Mouse (Mus musculus) CH12.LX (cell line): ENCODE data around the gene Inhbe. TPM values are rescaled to one million over a fixed set of nuclear protein-coding genes. Genes with fewer than 3 reads are reported as not detected.

Experiments
- DNase-seq: peaks from one replicate; pipeline ENCODE4 v3.0.0-alpha.2; 2013; ENCODE audit errors: extremely low read depth
- H3K27ac ChIP-seq: 2 replicates; pipeline ENCODE4 v1.5.1; 2012; ENCODE audit warnings: low read depth, mild to moderate bottlenecking, control low read depth, moderate library complexity; ENCODE audit not compliant: insufficient read depth
- H3K27me3 ChIP-seq: replicated peaks from 2 replicates; pipeline ENCODE3; 2012; ENCODE audit warnings: inconsistent platforms
- H3K36me3 ChIP-seq, 2 experiments: replicated peaks in 1 of 2; 2 replicates each; pipeline versions ENCODE3 to v1.6.1; 2012; ENCODE audit warnings: inconsistent platforms in 1 of 2, low read length in 1 of 2, mild to moderate bottlenecking in 1 of 2, mixed read lengths in 1 of 2, moderate library complexity in 1 of 2; ENCODE audit not compliant: control insufficient read depth in 1 of 2, insufficient read depth in 1 of 2
- H3K4me1 ChIP-seq, 2 experiments: 2 replicates each; pipeline ENCODE4 v1.6.1; 2012; ENCODE audit warnings: inconsistent platforms in 1 of 2, moderate library complexity in 1 of 2; ENCODE audit not compliant: insufficient read depth in 2 of 2, control insufficient read depth in 1 of 2
- H3K4me2 ChIP-seq: 2 replicates; pipeline ENCODE4 v1.6.1; 2012; ENCODE audit warnings: low read depth, mild to moderate bottlenecking, control low read depth; ENCODE audit not compliant: poor library complexity, insufficient read depth, severe bottlenecking
- H3K4me3 ChIP-seq, 3 experiments: fragments of 150-350 bp in 1 of 3; sonication (generic) in 1 of 3; replicated peaks in 1 of 3; 2 replicates each; pipeline versions ENCODE3 to v1.5.1; 2011 to 2012; ENCODE audit warnings: low read depth in 2 of 3, low read length in 2 of 3, mild to moderate bottlenecking in 2 of 3, moderate library complexity in 2 of 3, control low read depth in 1 of 3, improper control_type of control experiment in 1 of 3, inconsistent platforms in 1 of 3, mixed read lengths in 1 of 3; ENCODE audit not compliant: poor library complexity in 1 of 3
- H3K79me2 ChIP-seq: replicated peaks from 2 replicates; pipeline ENCODE4 v1.6.1; 2012; ENCODE audit warnings: mild to moderate bottlenecking, moderate library complexity; ENCODE audit not compliant: control insufficient read depth, poor library complexity, insufficient read depth, severe bottlenecking; ENCODE audit errors: extremely low read depth
- H3K9ac ChIP-seq: 2 replicates; pipeline ENCODE4 v1.6.1; 2012; ENCODE audit warnings: low read depth, mild to moderate bottlenecking, control low read depth, moderate library complexity; ENCODE audit not compliant: insufficient read depth
- H3K9me3 ChIP-seq: replicated peaks from 2 replicates; pipeline ENCODE3; 2012; ENCODE audit warnings: low read length, inconsistent platforms, mixed read lengths
- BHLHE40 ChIP-seq: IDR thresholded peaks from 2 replicates; pipeline ENCODE4 v1.6.1; 2011; ENCODE audit warnings: mild to moderate bottlenecking, low read depth, low read length, improper control_type of control experiment
- CHD2 ChIP-seq: IDR thresholded peaks from 2 replicates; pipeline ENCODE4 v1.6.1; 2011; ENCODE audit warnings: low read length, improper control_type of control experiment
- CTCF ChIP-seq, 2 experiments: IDR thresholded peaks in 1 of 2; conservative IDR thresholded peaks in 1 of 2; 2 replicates each; pipeline ENCODE4 v1.5.1; 2011 to 2012; ENCODE audit warnings: low read depth in 2 of 2, low read length in 2 of 2, improper control_type of control experiment in 1 of 2, inconsistent platforms in 1 of 2, mild to moderate bottlenecking in 1 of 2, moderate library complexity in 1 of 2
- ETS1 ChIP-seq: conservative IDR thresholded peaks from 2 replicates; pipeline ENCODE4 v1.6.1; 2012; ENCODE audit warnings: low read depth, mild to moderate bottlenecking, inconsistent platforms, low read length, improper control_type of control experiment, moderate library complexity
- IRF4 ChIP-seq: IDR thresholded peaks from 2 replicates; pipeline ENCODE4 v1.6.1; 2014; ENCODE audit warnings: low read depth, mild to moderate bottlenecking, inconsistent platforms, low read length, improper control_type of control experiment
- JUN ChIP-seq: IDR thresholded peaks from 2 replicates; pipeline ENCODE4 v1.6.1; 2011; ENCODE audit warnings: low read depth, mild to moderate bottlenecking, low read length, improper control_type of control experiment, moderate library complexity; ENCODE audit not compliant: insufficient read depth
- MYC ChIP-seq: IDR thresholded peaks from 2 replicates; pipeline ENCODE4 v1.6.1; 2011; ENCODE audit warnings: low read depth, mild to moderate bottlenecking, improper control_type of control experiment, low read length
- RAD21 ChIP-seq: IDR thresholded peaks from 2 replicates; pipeline ENCODE4 v1.6.1; 2011; ENCODE audit warnings: low read depth, mild to moderate bottlenecking, low read length, improper control_type of control experiment, moderate library complexity
- SMC3 ChIP-seq: IDR thresholded peaks from 2 replicates; pipeline ENCODE4 v1.6.1; 2011; ENCODE audit warnings: low read depth, low read length, improper control_type of control experiment
- USF2 ChIP-seq: conservative IDR thresholded peaks from 2 replicates; pipeline ENCODE4 v1.6.1; 2011; ENCODE audit warnings: low read depth, low read length, improper control_type of control experiment
- dilution Hi-C: fragments of 300-500 bp; cut with MboI; formaldehyde crosslinking; loops from 2 replicates; pipeline ENCODE4 v1.14.3; 2020; ENCODE audit warnings: low sequenced_read_pairs; ENCODE audit not compliant: extremely low pct_unique_long_range_greater_than_20kb, extremely low pct_ligation_motif_present
- in situ Hi-C: fragments of 300-500 bp; cut with MboI; formaldehyde crosslinking; loops from 3 replicates; pipeline ENCODE4 v1.14.3; 2019; ENCODE audit warnings: low sequenced_read_pairs, low pct_ligation_motif_present, low pct_unique_long_range_greater_than_20kb, mixed read lengths
- polyA plus RNA-seq: library from polyadenylated mRNA; unstranded; fragments of >175 nt; gene quantifications from 2 replicates; pipeline ENCODE4 v1.2.1, GENCODE M21; 2012; ENCODE audit warnings: low read depth; ENCODE audit not compliant: insufficient read length
- total RNA-seq, 2 experiments: library from RNA; depleted of rRNA; stranded (reverse); fragments of 300-350 nt in 1 of 2; fragments of >200 nt in 1 of 2; gene quantifications; 2 replicates each; pipeline ENCODE4 v1.2.3; 2012 to 2014

The Inhbe gene
- total and polyA plus RNA-seq, 3 experiments = 0.83 to 2.6 (median 0.89) TPM

GRCm38 (mm10) chr10:127335271-127335670, 18.9 kb downstream of the Inhbe start:
- H3K27ac ChIP-seq = no peak overlapping the region
- H3K4me2 ChIP-seq = no peak overlapping the region
- H3K36me3 ChIP-seq = peaks cover under 1 to 22% of the 10 kb centered on the region in 2 experiments
- H3K4me1 ChIP-seq = peaks cover 0 to 9% of the 10 kb centered on the region in 2 experiments; a peak in 2 of 4 replicates
- no peaks in the 10 kb centered on the region for H3K79me2 ChIP-seq
- dilution Hi-C loops = no loop called here
- H3K4me3 ChIP-seq = no peak overlapping the region
- H3K9ac ChIP-seq = no peak overlapping the region
- TF ChIP-seq JUN (no peak), USF2 (0 out of 2 replicates have a peak, but pooled peaks have one; percentile 9)
- TF ChIP-seq, all 38 proteins: peak for 1
- no peak for DNase-seq
- Histone ChIP-seq H3K27me3 (peaks cover 14% of the 10 kb centered on the region), H3K9me3 (no peaks in the 10 kb centered on the region)
- in situ Hi-C loops = no loop called here

GRCm38 (mm10) chr10:127333152-127333551, 21.1 kb downstream of the Inhbe start:
- dilution Hi-C loops (no loop called here), in situ Hi-C loops (no loop called here)
- Histone ChIP-seq H3K9ac (no peak overlapping the region), H3K79me2 (no peaks in the 10 kb centered on the region), H3K27me3 (peaks cover 2% of the 10 kb centered on the region), H3K4me1 (peaks cover 0 to 5% of the 10 kb centered on the region in 2 experiments; a peak in 1 of 4 replicates), H3K27ac (no peak overlapping the region), H3K4me3 (no peak overlapping the region), H3K36me3 (peaks cover 16 to 43% of the 10 kb centered on the region in 2 experiments), H3K9me3 (no peaks in the 10 kb centered on the region), H3K4me2 (no peak overlapping the region)
- no peak for DNase-seq
- TF ChIP-seq CTCF (conservative IDR thresholded peaks at IDR 0.05 in 1 of 2, IDR thresholded peaks at IDR 0.05 in 1 of 2; ENCODE audit: low read depth in 2 of 2, low read length in 2 of 2) (peak; percentile 23 to 69; a peak in 2 of 4 replicates), MYC (peak; percentile 68), CHD2 (no peak), SMC3 (peak; percentile 13; the same call in 1 of the 2 replicates), BHLHE40 (no peak), ETS1 (no peak), RAD21 (peak; percentile 48)

DNA sequence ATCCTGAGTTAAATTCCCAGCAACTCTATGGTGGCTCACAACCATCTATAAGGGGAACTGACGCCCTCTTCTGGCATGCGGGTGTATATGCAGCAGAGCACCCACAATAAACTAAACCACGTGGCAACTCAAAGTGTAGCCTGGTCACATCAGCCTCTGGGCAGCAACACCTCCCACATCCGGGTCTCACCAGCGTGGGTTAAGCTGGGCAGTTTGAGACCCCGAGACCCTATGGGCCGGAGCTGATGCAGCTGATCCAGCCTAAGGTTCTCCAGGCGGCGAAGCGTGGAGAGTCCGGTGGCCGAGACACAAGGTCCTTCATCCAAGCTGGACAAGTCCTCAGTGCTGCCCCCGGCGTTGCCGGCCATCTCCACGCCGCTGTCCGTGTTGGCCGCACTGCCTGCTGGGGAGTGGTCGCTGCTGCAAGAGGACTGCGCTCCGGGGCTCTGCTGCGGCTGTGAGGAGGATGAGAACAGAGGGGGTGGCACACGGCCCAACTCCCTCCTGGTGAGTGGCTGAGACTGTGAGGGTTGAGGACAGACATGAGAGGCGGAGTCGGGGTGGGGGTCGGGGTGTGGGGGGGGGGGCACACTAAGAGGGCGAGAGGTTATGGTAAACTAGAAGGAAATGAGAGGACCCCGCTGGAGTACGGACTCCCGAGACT, 21.9 kb downstream of the Inhbe start:
- H3K36me3 ChIP-seq = peaks cover 21 to 51% of the 10 kb centered on the region in 2 experiments
- no peaks in the 10 kb centered on the region for H3K27me3 ChIP-seq
- H3K27ac ChIP-seq = no peak overlapping the region
- in situ Hi-C loops = no loop called here
- dilution Hi-C loops = no loop called here
- no peak overlapping the region for H3K4me3 ChIP-seq
- H3K79me2 ChIP-seq = no peaks in the 10 kb centered on the region
- H3K4me2 ChIP-seq = no peak overlapping the region
- H3K4me1 ChIP-seq = peaks cover 0 to 5% of the 10 kb centered on the region in 2 experiments; a peak in 1 of 4 replicates
- no peak overlapping the region for H3K9ac ChIP-seq
- TF ChIP-seq CTCF (conservative IDR thresholded peaks at IDR 0.05 in 1 of 2, IDR thresholded peaks at IDR 0.05 in 1 of 2; ENCODE audit: low read depth in 2 of 2, low read length in 2 of 2) (peak in 1 of 2 experiments; percentile 28; a peak in 1 of 4 replicates), IRF4 (no peak)
- no peak for DNase-seq
- H3K9me3 ChIP-seq = no peaks in the 10 kb centered on the region
